Mouse (Mus musculus) neural tube, embryonic 14.5 days (tissue): ENCODE data around the gene Gm26558. TPM values are rescaled to one million over a fixed set of nuclear protein-coding genes. Genes with fewer than 3 reads are reported as not detected.

Experiments used
- ATAC-seq: fragments of 200-750 bp; cut with Nextera tagmentation; 2 replicates; pipeline ENCODE4 v1.8.0; 2017; ENCODE audit warnings: low read depth, mild to moderate bottlenecking, moderate TSS enrichment, moderate library complexity
- H3K27ac ChIP-seq: fragments of 300-500 bp; sonication (generic); 2 replicates; pipeline ENCODE4 v1.5.1; 2014; ENCODE audit warnings: low read depth, mild to moderate bottlenecking, control low read depth, low read length, moderate library complexity, mixed read lengths
- H3K27me3 ChIP-seq: fragments of 300-500 bp; sonication (generic); 2 replicates; pipeline ENCODE4 v1.6.1; 2014; ENCODE audit warnings: low read length; ENCODE audit not compliant: control insufficient read depth, insufficient read depth
- H3K36me3 ChIP-seq: fragments of 300-500 bp; sonication (generic); 2 replicates; pipeline ENCODE4 v1.6.1; 2014; ENCODE audit warnings: low read length, mixed read lengths; ENCODE audit not compliant: control insufficient read depth, insufficient read depth
- H3K4me1 ChIP-seq: fragments of 300-500 bp; sonication (generic); 2 replicates; pipeline ENCODE4 v1.6.1; 2014; ENCODE audit warnings: low read length; ENCODE audit not compliant: control insufficient read depth, insufficient read depth
- H3K4me2 ChIP-seq: fragments of 300-500 bp; sonication (generic); 2 replicates; pipeline ENCODE4 v1.6.1; 2014; ENCODE audit warnings: mild to moderate bottlenecking, low read depth, low read length, control low read depth
- H3K4me3 ChIP-seq: fragments of 300-500 bp; sonication (generic); 2 replicates; pipeline ENCODE4 v1.5.1; 2014; ENCODE audit warnings: low read depth, low read length, control low read depth, mixed read lengths
- H3K9ac ChIP-seq: fragments of 300-500 bp; sonication (generic); replicated peaks from 2 replicates; pipeline ENCODE4 v1.6.1; 2014; ENCODE audit warnings: low read depth, mild to moderate bottlenecking, control low read depth, low read length, mixed read lengths
- H3K9me3 ChIP-seq: fragments of 300-500 bp; sonication (generic); 2 replicates; pipeline ENCODE4 v1.6.1; 2016; ENCODE audit warnings: low read length; ENCODE audit not compliant: control insufficient read depth
- whole genome bisulfite sequencing: fragments of 180-500 bp; shearing (Covaris S2); extraction: QIAGEN DNeasy Blood & Tissue Kit; methylation state at CpG from one replicate; pipeline ENCODE4 v1.1.7; 2014; 5-methylcytosine and 5-hydroxymethylcytosine counted together
- polyA plus RNA-seq: library from polyadenylated mRNA; unstranded; fragments of >200 nt; fragmentation: Nextera tagmentation; extraction: Ambion mirVana; gene quantifications from 2 replicates; pipeline ENCODE4 v1.2.1, GENCODE M21; 2014

Gene Gm26558
- polyA plus RNA-seq, result 5.0 and 5.6 TPM in 2 replicates

- WGBS, result under 1% methylated on average over 52 of the region's 54 CpGs
- Histone ChIP-seq H3K9me3 (no peaks in the 10 kb centered on the region), H3K27me3 (no peaks in the 10 kb centered on the region), H3K36me3 (no peaks in the 10 kb centered on the region), H3K4me2 (peak within 1 kb of the TSS; percentile 80), H3K9ac (peak within 1 kb of the TSS; percentile 90), H3K4me3 (peak within 1 kb of the TSS; percentile 96), H3K4me1 (peaks cover 12% of the 10 kb centered on the region), H3K27ac (peak within 1 kb of the TSS; percentile 88)
- ATAC-seq, result peak; percentile 80
Measured at GRCm38 (mm10) chr2:70661715-70662495, at the start of gene Gm26558. Gene Gm26558, minus strand, starts transcription at chr2:70662108.

GRCm38 (mm10) chr2:70710878-70711277 lies 49.0 kb upstream of the Gm26558 start:
- no peak for ATAC-seq
- no peak overlapping the region for H3K4me3 ChIP-seq
- no peaks in the 10 kb centered on the region for H3K27me3 ChIP-seq
- no peak overlapping the region for H3K9ac ChIP-seq
- peaks cover 21% of the 10 kb centered on the region for H3K36me3 ChIP-seq
- H3K4me1 ChIP-seq, result no peaks in the 10 kb centered on the region
- WGBS, result 97% methylated on average over 4 of the region's 4 CpGs
- no peak overlapping the region for H3K27ac ChIP-seq
- no peaks in the 10 kb centered on the region for H3K9me3 ChIP-seq
- no peak overlapping the region for H3K4me2 ChIP-seq

GRCm38 (mm10) chr2:70710236-70710635 lies 48.3 kb upstream of the Gm26558 start:
- H3K27me3 ChIP-seq, result no peaks in the 10 kb centered on the region

GRCm38 (mm10) chr2:70708986-70709730 lies 47.2 kb upstream of the Gm26558 start:
- Histone ChIP-seq H3K36me3 (peaks cover 11% of the 10 kb centered on the region), H3K9ac (no peak overlapping the region), H3K27me3 (no peaks in the 10 kb centered on the region), H3K4me1 (no peaks in the 10 kb centered on the region), H3K9me3 (no peaks in the 10 kb centered on the region), H3K4me2 (no peak overlapping the region), H3K4me3 (no peak overlapping the region), H3K27ac (no peak overlapping the region)
- 71% methylated on average over 13 of the region's 13 CpGs for WGBS
- ATAC-seq, result no peak

More at GRCm38 (mm10) chr2:70710236-70710635, 48.3 kb upstream of the Gm26558 start:
- H3K9me3 ChIP-seq, result no peaks in the 10 kb centered on the region
- H3K36me3 ChIP-seq, result peaks cover 15% of the 10 kb centered on the region
- no peaks in the 10 kb centered on the region for H3K4me1 ChIP-seq
- no peak overlapping the region for H3K4me3 ChIP-seq
- no peak overlapping the region for H3K4me2 ChIP-seq
- ATAC-seq, result no peak
- no peak overlapping the region for H3K27ac ChIP-seq
- WGBS, result 93% methylated on average over 7 of the region's 7 CpGs
- H3K9ac ChIP-seq, result no peak overlapping the region

GRCm38 (mm10) chr2:70702403-70702802 lies 40.5 kb upstream of the Gm26558 start:
- H3K4me2 ChIP-seq, result no peak overlapping the region
- H3K27me3 ChIP-seq, result no peaks in the 10 kb centered on the region
- WGBS, result 53% methylated on average over 5 of the region's 5 CpGs
- no peak overlapping the region for H3K4me3 ChIP-seq
- no peak overlapping the region for H3K9ac ChIP-seq
- no peaks in the 10 kb centered on the region for H3K36me3 ChIP-seq
- H3K4me1 ChIP-seq, result no peaks in the 10 kb centered on the region
- no peaks in the 10 kb centered on the region for H3K9me3 ChIP-seq
- no peak overlapping the region for H3K27ac ChIP-seq
- ATAC-seq, result no peak

GRCm38 (mm10) chr2:70701571-70701970 lies 39.7 kb upstream of the Gm26558 start:
- no peaks in the 10 kb centered on the region for H3K36me3 ChIP-seq
- WGBS, result 76% methylated on average over 9 of the region's 9 CpGs
- H3K27me3 ChIP-seq, result no peaks in the 10 kb centered on the region
- H3K9me3 ChIP-seq, result no peaks in the 10 kb centered on the region
- no peak overlapping the region for H3K9ac ChIP-seq
- H3K4me1 ChIP-seq, result no peaks in the 10 kb centered on the region
- ATAC-seq, result no peak
- no peak overlapping the region for H3K27ac ChIP-seq
- no peak overlapping the region for H3K4me2 ChIP-seq
- no peak overlapping the region for H3K4me3 ChIP-seq

GRCm38 (mm10) chr2:70700851-70701250 lies 38.9 kb upstream of the Gm26558 start:
- WGBS, result 90% methylated on average over 3 of the region's 3 CpGs

GRCm38 (mm10) chr2:70695712-70696111 lies 33.8 kb upstream of the Gm26558 start:
- Histone ChIP-seq H3K36me3 (no peaks in the 10 kb centered on the region), H3K9me3 (no peaks in the 10 kb centered on the region), H3K4me3 (no peak overlapping the region), H3K4me1 (no peaks in the 10 kb centered on the region), H3K4me2 (no peak overlapping the region), H3K27me3 (no peaks in the 10 kb centered on the region), H3K9ac (no peak overlapping the region), H3K27ac (no peak overlapping the region)
- no peak for ATAC-seq
- WGBS, result 96% methylated on average over 10 of the region's 10 CpGs

More at GRCm38 (mm10) chr2:70700851-70701250, 38.9 kb upstream of the Gm26558 start:
- Histone ChIP-seq H3K36me3 (no peaks in the 10 kb centered on the region), H3K4me3 (no peak overlapping the region), H3K9me3 (no peaks in the 10 kb centered on the region), H3K27ac (no peak overlapping the region), H3K9ac (no peak overlapping the region), H3K4me1 (no peaks in the 10 kb centered on the region), H3K4me2 (no peak overlapping the region), H3K27me3 (no peaks in the 10 kb centered on the region)
- no peak for ATAC-seq

GRCm38 (mm10) chr2:70690195-70690594 lies 28.3 kb upstream of the Gm26558 start:
- H3K4me2 ChIP-seq, result no peak overlapping the region
- 87% methylated on average over 11 of the region's 11 CpGs for WGBS
- no peaks in the 10 kb centered on the region for H3K4me1 ChIP-seq
- no peak for ATAC-seq
- no peak overlapping the region for H3K4me3 ChIP-seq
- no peak overlapping the region for H3K27ac ChIP-seq
- no peaks in the 10 kb centered on the region for H3K27me3 ChIP-seq
- H3K9ac ChIP-seq, result no peak overlapping the region
- peaks cover 41% of the 10 kb centered on the region for H3K36me3 ChIP-seq
- no peaks in the 10 kb centered on the region for H3K9me3 ChIP-seq
